Mouse (Mus musculus): ENCODE measurements around the gene Fcer1g.

DNA sequence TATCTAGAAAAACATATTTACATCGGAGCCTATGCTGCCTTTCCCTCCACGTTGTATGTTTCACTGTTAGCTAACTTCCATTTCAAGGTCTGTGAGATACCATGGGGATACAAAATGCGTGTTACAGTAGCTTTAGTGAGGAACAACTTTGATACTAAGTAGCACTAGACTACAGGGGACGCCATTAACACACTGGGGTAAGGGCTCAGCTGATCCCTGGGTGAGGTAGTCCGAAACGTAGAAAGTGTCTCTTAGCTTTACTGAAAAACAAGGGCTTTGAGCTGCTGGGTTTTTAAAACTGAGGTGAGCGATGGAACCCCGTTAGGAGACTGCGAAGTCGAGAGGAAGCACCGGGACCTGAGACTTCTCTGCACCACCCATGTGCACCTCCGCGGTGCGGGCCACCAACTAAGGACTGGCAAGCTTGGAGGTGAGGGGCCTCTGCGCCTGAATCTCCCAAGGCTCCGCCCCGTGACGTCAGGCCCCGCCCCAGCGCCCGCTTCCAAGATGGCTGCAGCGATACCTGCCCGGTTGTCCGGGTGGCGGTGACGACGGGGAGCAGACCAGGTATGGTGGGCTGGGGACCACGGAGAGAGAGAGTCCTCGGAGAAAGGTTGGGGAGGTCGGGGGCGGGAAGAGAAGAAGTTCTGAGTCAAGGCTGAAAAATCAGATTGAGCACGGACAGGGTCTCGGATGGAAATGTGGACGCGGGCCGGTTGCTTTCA lies 35.8 kb upstream of the Fcer1g start, which contains the start of gene B4galt3:
- TF ChIP-seq CTCF (IDR thresholded peaks at IDR 0.05; ENCODE audit: low read depth, low read length) = no peak
- no peak for TF ChIP-seq TAL1 (conservative IDR thresholded peaks at IDR 0.05; ENCODE audit: low read depth, low read length)
- TF ChIP-seq GATA1 (IDR thresholded peaks at IDR 0.05; ENCODE audit: borderline replicate concordance, low read length) = no peak
- no peak for TF ChIP-seq POLR2AphosphoS5 (IDR thresholded peaks at IDR 0.05; ENCODE audit: insufficient replicate concordance, low read depth, low read length)
- TF ChIP-seq GATA2 (IDR thresholded peaks at IDR 0.05; ENCODE audit: borderline replicate concordance, low read depth, low read length) = no peak

Measured in G1E (cell line).